Mouse (Mus musculus): Measurements from ENCODE around the gene Ankrd35.

DNA sequence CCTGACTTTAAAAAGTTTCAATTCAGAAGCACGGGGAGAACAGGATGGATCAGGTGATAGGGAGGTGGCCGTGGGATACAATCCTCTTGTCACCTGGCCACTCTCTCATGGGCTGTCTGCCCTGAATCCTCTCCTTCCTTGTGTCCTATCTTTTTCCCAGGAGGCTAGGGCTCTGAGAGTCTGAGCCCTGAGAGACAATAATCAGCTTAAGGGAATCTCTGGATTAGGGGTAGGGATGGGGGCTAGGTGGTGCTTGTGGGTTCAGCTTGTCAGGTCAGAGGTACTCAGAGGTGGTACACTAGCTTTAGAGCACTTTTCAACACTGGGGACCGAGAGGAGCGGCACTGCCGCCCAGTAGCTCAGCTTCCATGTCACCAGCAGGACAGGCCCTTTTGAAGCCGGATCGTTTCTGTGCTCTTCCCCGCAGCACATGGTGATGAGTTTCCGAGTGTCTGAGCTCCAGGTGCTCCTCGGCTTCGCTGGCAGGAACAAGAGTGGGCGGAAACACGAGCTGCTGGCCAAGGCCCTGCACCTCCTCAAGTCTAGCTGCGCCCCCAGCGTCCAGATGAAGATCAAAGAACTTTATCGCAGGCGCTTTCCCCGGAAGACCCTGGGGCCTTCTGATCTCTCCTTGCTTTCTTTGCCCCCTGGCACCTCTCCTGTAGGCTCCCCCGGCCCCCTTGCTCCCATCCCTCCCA is 29.2 kb downstream of the Ankrd35 start:
- no peak for TF ChIP-seq CTCF (IDR thresholded peaks at IDR 0.05; ENCODE audit: extremely low read depth, insufficient read length, insufficient replicate concordance, low read depth, low read length)
- no peak for TF ChIP-seq POLR2A (IDR thresholded peaks at IDR 0.05; ENCODE audit: low read depth, low read length)

Data from small intestine, adult 2 months (tissue).